8 mouse cellular contexts compared by ENCODE assay signal in genomic region chr6:54039805-54040447, GRCm38 (mm10). TPM values are rescaled to one million over a fixed set of nuclear protein-coding genes. Genes with fewer than 3 reads are reported as not detected.
DNase-seq lines count a peak whose midpoint lies in the region; ATAC-seq and TF ChIP-seq lines count a peak whose summit lies in the region.

No protein-coding gene starts in this region.

- peak overlapping the region; percentile 77 for H3K4me3 ChIP-seq in forebrain, embryonic 14.5 days (ENCODE audit: low read depth, low read length)
- H3K4me3 ChIP-seq in hindbrain, embryonic 13.5 days, result peak overlapping the region; percentile 70
- H3K4me3 ChIP-seq in left cerebral cortex, adult 2 months, result peak overlapping the region; percentile 83

- H3K36me3 ChIP-seq in forebrain, embryonic 14.5 days (ENCODE audit: control insufficient read depth, insufficient read depth, low read length), result no peaks in the 10 kb centered on the region
- no peaks in the 10 kb centered on the region for H3K36me3 ChIP-seq in hindbrain, embryonic 13.5 days

- H3K4me1 ChIP-seq in forebrain, embryonic 14.5 days (ENCODE audit: control insufficient read depth, insufficient read depth, low read length), result peaks cover 16% of the 10 kb centered on the region
- peaks cover 41% of the 10 kb centered on the region for H3K4me1 ChIP-seq in hindbrain, embryonic 13.5 days (replicated peaks)

- H3K9ac ChIP-seq in forebrain, embryonic 14.5 days (ENCODE audit: low read length), result peak overlapping the region; percentile 98
- peak overlapping the region; percentile 97 for H3K9ac ChIP-seq in hindbrain, embryonic 13.5 days

- peak; percentile 77 for DNase-seq in Muller cell, postnatal 12 days (ENCODE audit: inconsistent ontology term)
- peak; percentile 68 for DNase-seq in cerebellum, adult 11 months
- peak; percentile 80 for DNase-seq in forebrain, embryonic 14.5 days (ENCODE audit: low spot score)
- DNase-seq in left cerebral cortex, adult 2 months (ENCODE audit: extremely low spot score in 1 of 2, low spot score in 2 of 2), result peak; percentile 43 to 58
- DNase-seq in lung, postnatal 36 days, result peak; percentile 66
- peak; percentile 74 for DNase-seq in retina, embryonic 14.5 days (ENCODE audit: low spot score)
- DNase-seq in urinary bladder, postnatal 14 days (ENCODE audit: low spot score), result peak; percentile 63

- H3K27ac ChIP-seq in forebrain, embryonic 14.5 days (ENCODE audit: low read depth, low read length), result peak overlapping the region; percentile 99
- peak overlapping the region; percentile 99 for H3K27ac ChIP-seq in hindbrain, embryonic 13.5 days
- H3K27ac ChIP-seq in left cerebral cortex, adult 2 months, result peak overlapping the region; percentile 94

- peak overlapping the region; percentile 81 for H3K4me2 ChIP-seq in forebrain, embryonic 14.5 days (ENCODE audit: low read length)
- H3K4me2 ChIP-seq in hindbrain, embryonic 13.5 days, result peak overlapping the region; percentile 79

- H3K27me3 ChIP-seq in forebrain, embryonic 14.5 days (replicated peaks; ENCODE audit: control insufficient read depth, insufficient read depth, low read length), result 0 out of 2 replicates have a peak, but pooled peaks cover 2% of the 10 kb centered on the region
- H3K27me3 ChIP-seq in hindbrain, embryonic 13.5 days, result peaks cover 27% of the 10 kb centered on the region; the same call in 1 of the 2 replicates

- under 1% methylated on average over 62 of the region's 62 CpGs for WGBS in forebrain, embryonic 14.5 days
- WGBS in hindbrain, embryonic 13.5 days, result under 1% methylated on average over 62 of the region's 62 CpGs

- intact Hi-C loops in left cerebral cortex, adult 2 months (cut with DNase I), result loop anchor here (1.0 to 10.0 kb wide), 3 partner anchors 77 to 325 kb away; no protein-coding TSS in a partner anchor

- ATAC-seq in forebrain, embryonic 14.5 days, result peak; percentile 74
- ATAC-seq in hindbrain, embryonic 13.5 days (ENCODE audit: low FRiP score), result peak; percentile 80

- H3K9me3 ChIP-seq in forebrain, embryonic 14.5 days (replicated peaks; ENCODE audit: control insufficient read depth, low read length), result no peaks in the 10 kb centered on the region
- no peaks in the 10 kb centered on the region for H3K9me3 ChIP-seq in hindbrain, embryonic 13.5 days

- TF ChIP-seq CTCF in left cerebral cortex, adult 2 months (IDR thresholded peaks at IDR 0.05), result no peak

RNA-seq across cellular contexts. Expression of gene Chn2, which starts 0.6 kb away (rescaled TPM):
- 43.6 and 45.9 TPM in 2 replicates for polyA plus RNA-seq in forebrain, embryonic 14.5 days (2014; fragmentation: Nextera tagmentation; extraction: Ambion mirVana)
- polyA plus RNA-seq in hindbrain, embryonic 13.5 days (2015; fragmentation: Nextera tagmentation; extraction: Ambion mirVana), result 29.6 and 31.5 TPM in 2 replicates
- total RNA-seq in left cerebral cortex, adult 2 months (2021), result 10 to 100 TPM; 38.9 to 42.0 TPM

Comparison
In these comparisons a context has a peak if more than half of its experiments do, and no peak if none do; other contexts are left out.
1. Peak in every context shown above with its lines: DNase-seq, ATAC-seq, H3K4me3 ChIP-seq and H3K27ac ChIP-seq.